8 mouse cellular contexts compared by ENCODE assay signal in genomic region chr2:122378421-122379291, GRCm38 (mm10). TPM values are rescaled to one million over a fixed set of nuclear protein-coding genes. Genes with fewer than 3 reads are reported as not detected.
A peak's percentile ranks its signal among the peaks of the same experiment; 100 is the strongest.
DNase-seq lines count a peak whose midpoint lies in the region; ATAC-seq lines count a peak whose summit lies in the region.

No protein-coding gene starts in this region.

- peaks cover 3% of the 10 kb centered on the region; the same call in 1 of the 2 replicates for H3K27me3 ChIP-seq in kidney, embryonic 15.5 days

- WGBS in kidney, embryonic 15.5 days = 15% methylated on average over 8 of the region's 8 CpGs

- peak overlapping the region; percentile 63 for H3K4me3 ChIP-seq in kidney, embryonic 15.5 days (replicated peaks)

- ATAC-seq in kidney, embryonic 15.5 days (replicated peaks; ENCODE audit: low FRiP score) = no peak
- ATAC-seq in granulocyte monocyte progenitor cell, adult 5-6 weeks (replicated peaks; ENCODE audit: poor library complexity, severe bottlenecking) = no peak

- peak overlapping the region; percentile 94 for H3K27ac ChIP-seq in kidney, embryonic 15.5 days

- peak overlapping the region; percentile 65 for H3K4me2 ChIP-seq in kidney, embryonic 15.5 days

- peak; percentile 45 to 80 for DNase-seq in left cerebral cortex, postnatal 25 days (ENCODE audit: low spot score in 2 of 2)
- no peak for DNase-seq in left cerebral cortex, adult 8-10 months (ENCODE audit: low spot score in 2 of 2)
- DNase-seq in cerebellum, adult 8-10 months = peak; percentile 48
- peak; percentile 47 to 55 for DNase-seq in heart, adult 9 months (ENCODE audit: low spot score in 2 of 2)
- peak; percentile 49 for DNase-seq in lung, postnatal 14 days
- DNase-seq in B cell, adult 2 months = no peak

- peaks cover 18% of the 10 kb centered on the region for H3K4me1 ChIP-seq in kidney, embryonic 15.5 days

- no peaks in the 10 kb centered on the region for H3K36me3 ChIP-seq in kidney, embryonic 15.5 days

- intact Hi-C loops in left cerebral cortex, postnatal 25 days (cut with DNase I) = loop anchor here (1.0 to 5.0 kb wide), 4 partner anchors 30 to 261 kb away; partner anchors contain the start of genes Gatm and Spg11

- H3K9ac ChIP-seq in kidney, embryonic 15.5 days = no peak overlapping the region

- H3K9me3 ChIP-seq in kidney, embryonic 15.5 days (replicated peaks) = no peaks in the 10 kb centered on the region

RNA-seq across cellular contexts. Expression of gene Shf, which starts 9.7 kb away (rescaled TPM):
- 10 to 100 TPM; 64.9 to 72.2 TPM for total RNA-seq in left cerebral cortex, postnatal 25 days (2021)
- total RNA-seq in left cerebral cortex, adult 8-10 months (2022) = 10 to 100 TPM; 60.1 to 71.6 (median 71.0) TPM
- 2.4 and 2.6 TPM in 2 replicates for polyA plus RNA-seq in kidney, embryonic 15.5 days (2015; fragmentation: Nextera tagmentation; extraction: Ambion mirVana)
- 2.0 and 6.4 TPM in 2 replicates for total RNA-seq in granulocyte monocyte progenitor cell, adult 5-6 weeks (2014; fragmentation: Nextera tagmentation)
- total RNA-seq in granulocyte monocyte progenitor cell, adult 5-6 weeks (2017) = 1.9 and 3.8 TPM in 2 replicates

RNA-seq across cellular contexts. Expression of gene Slc28a2, which starts 47.6 kb away (rescaled TPM):
- not detected for total RNA-seq in left cerebral cortex, postnatal 25 days (2021)
- total RNA-seq in left cerebral cortex, adult 8-10 months (2022) = under 1 TPM in 3 of 4 experiments, not detected in 1; 0.25 to 0.54 (median 0.30) TPM
- 0.54 and 0.82 TPM in 2 replicates for polyA plus RNA-seq in kidney, embryonic 15.5 days (2015; fragmentation: Nextera tagmentation; extraction: Ambion mirVana)
- 50.9 and 68.1 TPM in 2 replicates for total RNA-seq in granulocyte monocyte progenitor cell, adult 5-6 weeks (2014; fragmentation: Nextera tagmentation)
- total RNA-seq in granulocyte monocyte progenitor cell, adult 5-6 weeks (2017) = 64.3 and 72.5 TPM in 2 replicates

Comparison
In these comparisons a context has a peak if more than half of its experiments do, and no peak if none do; other contexts are left out.
1. DNase-seq: peak in left cerebral cortex, postnatal 25 days (2 of 2), cerebellum, adult 8-10 months (single experiment), heart, adult 9 months (2 of 2) and lung, postnatal 14 days (single experiment); none in left cerebral cortex, adult 8-10 months (0 of 2) and B cell, adult 2 months (0 of 2).
2. RNA of gene Shf, which starts 9.7 kb away (total RNA-seq): 64.9 to 72.2 TPM in left cerebral cortex, postnatal 25 days and 60.1 to 71.6 TPM in left cerebral cortex, adult 8-10 months; 1.9 to 6.4 TPM in granulocyte monocyte progenitor cell, adult 5-6 weeks; every median in the first group is over 4 times any median in the second.
3. RNA of gene Slc28a2, which starts 47.6 kb away (total RNA-seq): 50.9 to 72.5 TPM in granulocyte monocyte progenitor cell, adult 5-6 weeks; not detected in left cerebral cortex, postnatal 25 days and 0.25 to 0.54 TPM in left cerebral cortex, adult 8-10 months; every median in the first group is over 10 times any median in the second.